Comparison of ENCODE assay signal across 11 mouse cellular contexts in the genomic region with DNA sequence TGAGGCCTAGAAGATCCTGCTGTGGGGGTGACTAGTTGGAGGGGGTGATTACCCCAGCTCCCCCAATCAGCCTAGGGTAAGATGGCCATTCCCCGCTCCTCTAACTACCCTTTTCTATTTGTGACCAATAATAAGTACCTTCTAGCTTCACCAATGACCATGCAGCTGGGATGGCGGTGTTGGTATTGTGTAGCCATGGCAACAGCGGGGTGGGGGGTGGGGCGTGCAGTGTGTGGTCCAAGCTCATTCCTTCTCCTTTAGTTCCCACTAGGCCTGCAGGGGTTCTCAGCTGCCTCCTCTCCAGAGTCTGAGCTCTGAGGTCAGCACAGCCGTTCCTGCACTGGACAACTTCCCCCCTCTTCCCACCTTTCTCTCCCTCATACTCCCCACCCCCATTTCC. TPM values are rescaled to one million over a fixed set of nuclear protein-coding genes. Genes with fewer than 3 reads are reported as not detected.
DNase-seq lines count a peak whose midpoint lies in the region; ATAC-seq and TF ChIP-seq lines count a peak whose summit lies in the region.
"Had no signal": no experiment of that assay in that cellular context is flagged by ENCODE, and none has a peak within 500 bp of the region (broad histone marks: within the 10 kb centered on the region; RNA-seq: fewer than 3 reads in every experiment).

No protein-coding gene starts in this region.

- no peaks in the 10 kb centered on the region for H3K36me3 ChIP-seq in forebrain, embryonic 10.5 days (replicated peaks)
- no peaks in the 10 kb centered on the region for H3K36me3 ChIP-seq in forebrain, embryonic 13.5 days (ENCODE audit: poor library complexity, severe bottlenecking)
- H3K36me3 ChIP-seq in lung, postnatal 0 days (ENCODE audit: insufficient read depth, low read length) = no peaks in the 10 kb centered on the region
- no peaks in the 10 kb centered on the region for H3K36me3 ChIP-seq in stomach, embryonic 16.5 days (ENCODE audit: control insufficient read depth, insufficient read depth, low read length)
- no peaks in the 10 kb centered on the region for H3K36me3 ChIP-seq in liver, embryonic 11.5 days (ENCODE audit: control insufficient read depth, insufficient read depth, low read length)
- H3K36me3 ChIP-seq: embryonic facial prominence, embryonic 15.5 days had no signal

- H3K4me2 ChIP-seq in forebrain, embryonic 13.5 days = no peak overlapping the region
- no peak overlapping the region for H3K4me2 ChIP-seq in lung, postnatal 0 days (replicated peaks; ENCODE audit: low read depth, low read length)
- H3K4me2 ChIP-seq in stomach, embryonic 16.5 days (ENCODE audit: low read depth, low read length) = no peak overlapping the region
- no peak overlapping the region for H3K4me2 ChIP-seq in liver, embryonic 11.5 days
- H3K4me2 ChIP-seq: embryonic facial prominence, embryonic 15.5 days had no signal

- TF ChIP-seq EP300 in lung, postnatal 0 days (IDR thresholded peaks at IDR 0.05) = no peak

- peak overlapping the region; percentile 5; the same call in 1 of the 2 replicates for H3K4me3 ChIP-seq in forebrain, embryonic 10.5 days
- no peak overlapping the region for H3K4me3 ChIP-seq in forebrain, embryonic 13.5 days
- no peak overlapping the region for H3K4me3 ChIP-seq in lung, postnatal 0 days (ENCODE audit: low read depth, low read length)
- no peak overlapping the region for H3K4me3 ChIP-seq in stomach, embryonic 16.5 days (replicated peaks; ENCODE audit: low read length)
- no peak overlapping the region for H3K4me3 ChIP-seq in liver, embryonic 11.5 days (ENCODE audit: low read depth, low read length)
- H3K4me3 ChIP-seq: embryonic facial prominence, embryonic 15.5 days had no signal

- peak overlapping the region; percentile 83 for H3K27ac ChIP-seq in forebrain, embryonic 10.5 days
- H3K27ac ChIP-seq in forebrain, embryonic 13.5 days = no peak overlapping the region
- H3K27ac ChIP-seq in lung, postnatal 0 days (ENCODE audit: low read length) = peak overlapping the region; percentile 26; the same call in 1 of the 2 replicates
- H3K27ac ChIP-seq in stomach, embryonic 16.5 days (ENCODE audit: low read length) = no peak overlapping the region
- H3K27ac ChIP-seq in liver, embryonic 11.5 days (ENCODE audit: low read depth, low read length) = no peak overlapping the region
- H3K27ac ChIP-seq: embryonic facial prominence, embryonic 15.5 days had no signal

- TF ChIP-seq CTCF in lung, postnatal 0 days (IDR thresholded peaks at IDR 0.05) = no peak

- H3K4me1 ChIP-seq in forebrain, embryonic 10.5 days = peaks cover 34% of the 10 kb centered on the region
- H3K4me1 ChIP-seq in forebrain, embryonic 13.5 days = peaks cover 14% of the 10 kb centered on the region
- H3K4me1 ChIP-seq in lung, postnatal 0 days (ENCODE audit: insufficient read depth, low read depth, low read length) = peaks cover 6% of the 10 kb centered on the region; the same call in 1 of the 2 replicates
- H3K4me1 ChIP-seq in stomach, embryonic 16.5 days (ENCODE audit: control insufficient read depth, insufficient read depth, low read length) = 0 out of 2 replicates have a peak, but pooled peaks cover 5% of the 10 kb centered on the region
- H3K4me1 ChIP-seq in liver, embryonic 11.5 days (replicated peaks; ENCODE audit: control insufficient read depth, insufficient read depth, low read length) = peaks cover 6% of the 10 kb centered on the region
- H3K4me1 ChIP-seq: embryonic facial prominence, embryonic 15.5 days had no signal

- peak; percentile 74 for DNase-seq in forebrain, embryonic 10.5 days (ENCODE audit: extremely low spot score, low spot score)
- DNase-seq in lung, postnatal 0 days (ENCODE audit: low spot score) = no peak
- no peak for DNase-seq in lung, postnatal 36 days
- DNase-seq in mesoderm, embryonic 11.5 days (ENCODE audit: low read depth, low spot score) = peak; percentile 66
- no peak for DNase-seq in liver, embryonic 11.5 days (ENCODE audit: low spot score)
- no peak for DNase-seq in frontal cortex, postnatal 10 days (ENCODE audit: low spot score in 2 of 2)
- DNase-seq: gastrocnemius, postnatal 14 days; lung, postnatal 10 days had no signal

- ATAC-seq in forebrain, embryonic 13.5 days = no peak
- ATAC-seq in lung, postnatal 0 days = no peak
- ATAC-seq in stomach, embryonic 16.5 days (ENCODE audit: insufficient read depth, low FRiP score) = 0 out of 2 replicates have a peak, but pooled peaks have one; percentile 8
- no peak for ATAC-seq in liver, embryonic 11.5 days (replicated peaks; ENCODE audit: low FRiP score)

- no peaks in the 10 kb centered on the region for H3K27me3 ChIP-seq in forebrain, embryonic 10.5 days (ENCODE audit: poor library complexity, severe bottlenecking)
- no peaks in the 10 kb centered on the region for H3K27me3 ChIP-seq in forebrain, embryonic 13.5 days
- no peaks in the 10 kb centered on the region for H3K27me3 ChIP-seq in lung, postnatal 0 days (replicated peaks; ENCODE audit: insufficient read depth, low read length)
- no peaks in the 10 kb centered on the region for H3K27me3 ChIP-seq in stomach, embryonic 16.5 days (ENCODE audit: control insufficient read depth, insufficient read depth, low read length)
- H3K27me3 ChIP-seq in liver, embryonic 11.5 days (replicated peaks; ENCODE audit: control insufficient read depth, insufficient read depth, low read length) = no peaks in the 10 kb centered on the region
- H3K27me3 ChIP-seq: embryonic facial prominence, embryonic 15.5 days had no signal

- H3K9me3 ChIP-seq in forebrain, embryonic 10.5 days = no peaks in the 10 kb centered on the region
- no peaks in the 10 kb centered on the region for H3K9me3 ChIP-seq in forebrain, embryonic 13.5 days (replicated peaks)
- no peaks in the 10 kb centered on the region for H3K9me3 ChIP-seq in lung, postnatal 0 days (ENCODE audit: low read length)
- no peaks in the 10 kb centered on the region for H3K9me3 ChIP-seq in stomach, embryonic 16.5 days (replicated peaks; ENCODE audit: control insufficient read depth, low read length)
- H3K9me3 ChIP-seq in liver, embryonic 11.5 days (ENCODE audit: control insufficient read depth, low read length) = no peaks in the 10 kb centered on the region
- H3K9me3 ChIP-seq: embryonic facial prominence, embryonic 15.5 days had no signal

- H3K9ac ChIP-seq in forebrain, embryonic 13.5 days = no peak overlapping the region
- no peak overlapping the region for H3K9ac ChIP-seq in lung, postnatal 0 days (replicated peaks; ENCODE audit: low read depth)
- H3K9ac ChIP-seq in stomach, embryonic 16.5 days (ENCODE audit: low read length) = no peak overlapping the region
- no peak overlapping the region for H3K9ac ChIP-seq in liver, embryonic 11.5 days (ENCODE audit: low read depth, low read length)
- H3K9ac ChIP-seq: embryonic facial prominence, embryonic 15.5 days had no signal

- 22% methylated on average over 5 of the region's 5 CpGs for WGBS in forebrain, embryonic 10.5 days
- 11% methylated on average over 5 of the region's 5 CpGs for WGBS in forebrain, embryonic 13.5 days
- 23% methylated on average over 5 of the region's 5 CpGs for WGBS in lung, postnatal 0 days
- 31% methylated on average over 5 of the region's 5 CpGs for WGBS in stomach, embryonic 16.5 days
- WGBS in liver, embryonic 11.5 days = 41% methylated on average over 5 of the region's 5 CpGs

RNA-seq across cellular contexts. Expression of gene Car4, which starts 9.5 kb away (rescaled TPM):
- 3.7 and 3.8 TPM in 2 replicates for polyA plus RNA-seq in forebrain, embryonic 10.5 days (2016; fragmentation: Nextera tagmentation; extraction: Ambion mirVana)
- 1.2 and 2.0 TPM in 2 replicates for polyA plus RNA-seq in forebrain, embryonic 13.5 days (2015; fragmentation: Nextera tagmentation; extraction: Ambion mirVana)
- polyA plus RNA-seq in lung, postnatal 0 days (2015; fragmentation: Nextera tagmentation; extraction: Ambion mirVana) = 172 and 190 TPM in 2 replicates
- 0.35 and 0.49 TPM in 2 replicates for polyA plus RNA-seq in stomach, embryonic 16.5 days (2015; fragmentation: Nextera tagmentation; extraction: Ambion mirVana)
- polyA plus RNA-seq in liver, embryonic 11.5 days (2014; fragmentation: Nextera tagmentation; extraction: Ambion mirVana) = 13.0 and 14.2 TPM in 2 replicates

RNA-seq across cellular contexts. Expression of gene Znhit3, which starts 50.9 kb away (rescaled TPM):
- 97.6 and 99.8 TPM in 2 replicates for polyA plus RNA-seq in forebrain, embryonic 10.5 days (2016; fragmentation: Nextera tagmentation; extraction: Ambion mirVana)
- polyA plus RNA-seq in forebrain, embryonic 13.5 days (2015; fragmentation: Nextera tagmentation; extraction: Ambion mirVana) = 75.3 and 76.3 TPM in 2 replicates
- polyA plus RNA-seq in lung, postnatal 0 days (2015; fragmentation: Nextera tagmentation; extraction: Ambion mirVana) = 24.1 and 27.5 TPM in 2 replicates
- polyA plus RNA-seq in stomach, embryonic 16.5 days (2015; fragmentation: Nextera tagmentation; extraction: Ambion mirVana) = 46.8 and 48.3 TPM in 2 replicates
- polyA plus RNA-seq in liver, embryonic 11.5 days (2014; fragmentation: Nextera tagmentation; extraction: Ambion mirVana) = 85.8 and 91.9 TPM in 2 replicates

Comparison
In these comparisons a context has a peak if more than half of its experiments do, and no peak if none do; other contexts are left out.
1. H3K27ac ChIP-seq: peak in forebrain, embryonic 10.5 days (single experiment) and lung, postnatal 0 days (single experiment); none in forebrain, embryonic 13.5 days (single experiment), stomach, embryonic 16.5 days (single experiment) and liver, embryonic 11.5 days (single experiment).
2. DNase-seq: peak in forebrain, embryonic 10.5 days (single experiment) and mesoderm, embryonic 11.5 days (single experiment); none in lung, postnatal 0 days (single experiment), lung, postnatal 36 days (single experiment), liver, embryonic 11.5 days (single experiment) and frontal cortex, postnatal 10 days (0 of 2).
3. RNA of gene Car4, which starts 9.5 kb away (polyA plus RNA-seq): 172 to 190 TPM in lung, postnatal 0 days; 13.0 to 14.2 TPM in liver, embryonic 11.5 days, 3.7 to 3.8 TPM in forebrain, embryonic 10.5 days, 1.2 to 2.0 TPM in forebrain, embryonic 13.5 days and 0.35 to 0.49 TPM in stomach, embryonic 16.5 days; every median in the first group is over 10 times any median in the second.